Comparison of ENCODE assay signal across 9 mouse cellular contexts in genomic region chr11:65678824-65679402, GRCm38 (mm10).
A peak's percentile ranks its signal among the peaks of the same experiment; 100 is the strongest.
DNase-seq lines count a peak whose midpoint lies in the region; ATAC-seq and TF ChIP-seq lines count a peak whose summit lies in the region.
"Had no signal": no experiment of that assay in that cellular context is flagged by ENCODE, and none has a peak within 500 bp of the region (broad histone marks: within the 10 kb centered on the region; RNA-seq: fewer than 3 reads in every experiment).

No protein-coding gene starts in this region.

- DNase-seq in gastrocnemius, postnatal 10 days: peak; percentile 16
- DNase-seq in gastrocnemius, adult 8-10 months (ENCODE audit: low spot score in 2 of 2): no peak
- DNase-seq in adrenal gland, postnatal 36 days: peak; percentile 14 to 25
- peak; percentile 75 for DNase-seq in forebrain, postnatal 0 days
- peak; percentile 19 for DNase-seq in liver, adult 2 months (ENCODE audit: extremely low read depth, low read depth, low spot score)
- DNase-seq in thymus, postnatal 4 days: no peak

- H3K79me2 ChIP-seq in liver, adult 2 months (ENCODE audit: control insufficient read depth, insufficient read depth, low read length): no peaks in the 10 kb centered on the region

- peak; percentile 82 for TF ChIP-seq CTCF in forebrain, postnatal 0 days (IDR thresholded peaks at IDR 0.05; ENCODE audit: low read depth)
- TF ChIP-seq CTCF in liver, adult 2 months (IDR thresholded peaks at IDR 0.05; ENCODE audit: low read depth, low read length): peak; percentile 34

- no peak overlapping the region for H3K27ac ChIP-seq in forebrain, postnatal 0 days (ENCODE audit: low read depth, low read length)
- H3K27ac ChIP-seq in intestine, embryonic 16.5 days (ENCODE audit: low read length): no peak overlapping the region
- no peak overlapping the region for H3K27ac ChIP-seq in liver, adult 2 months (replicated peaks; ENCODE audit: insufficient read depth, low read depth, low read length)
- no peak overlapping the region for H3K27ac ChIP-seq in neural tube, embryonic 15.5 days (replicated peaks)
- H3K27ac ChIP-seq: lung, embryonic 15.5 days had no signal

- no peaks in the 10 kb centered on the region for H3K9me3 ChIP-seq in forebrain, postnatal 0 days (ENCODE audit: low read length)
- no peaks in the 10 kb centered on the region for H3K9me3 ChIP-seq in intestine, embryonic 16.5 days (ENCODE audit: control insufficient read depth, low read length)
- H3K9me3 ChIP-seq in neural tube, embryonic 15.5 days (replicated peaks): no peaks in the 10 kb centered on the region
- H3K9me3 ChIP-seq: lung, embryonic 15.5 days had no signal

- no peaks in the 10 kb centered on the region for H3K4me1 ChIP-seq in forebrain, postnatal 0 days (ENCODE audit: insufficient read depth)
- H3K4me1 ChIP-seq in intestine, embryonic 16.5 days (ENCODE audit: control insufficient read depth, insufficient read depth, low read length): no peaks in the 10 kb centered on the region
- H3K4me1 ChIP-seq in liver, adult 2 months (ENCODE audit: control insufficient read depth, insufficient read depth, low read length): no peaks in the 10 kb centered on the region
- H3K4me1 ChIP-seq in neural tube, embryonic 15.5 days: peaks cover 3% of the 10 kb centered on the region; the same call in 1 of the 2 replicates
- H3K4me1 ChIP-seq: lung, embryonic 15.5 days had no signal

- TF ChIP-seq POLR2A in liver, adult 2 months (IDR thresholded peaks at IDR 0.05; ENCODE audit: extremely low read depth, insufficient read depth, low read length): no peak

- no peaks in the 10 kb centered on the region for H3K36me3 ChIP-seq in forebrain, postnatal 0 days (ENCODE audit: insufficient read depth)
- H3K36me3 ChIP-seq in intestine, embryonic 16.5 days (ENCODE audit: control insufficient read depth, insufficient read depth, low read length): no peaks in the 10 kb centered on the region
- H3K36me3 ChIP-seq in liver, adult 2 months (ENCODE audit: control insufficient read depth, insufficient read depth, low read length): no peaks in the 10 kb centered on the region
- peaks cover 3% of the 10 kb centered on the region; the same call in 1 of the 2 replicates for H3K36me3 ChIP-seq in neural tube, embryonic 15.5 days
- H3K36me3 ChIP-seq: lung, embryonic 15.5 days had no signal

- WGBS in forebrain, postnatal 0 days: 32% methylated on average over 12 of the region's 12 CpGs
- 27% methylated on average over 12 of the region's 12 CpGs for WGBS in intestine, embryonic 16.5 days
- WGBS in liver, adult 2 months: 34% methylated on average over 12 of the region's 12 CpGs
- 39% methylated on average over 12 of the region's 12 CpGs for WGBS in neural tube, embryonic 15.5 days

- H3K4me3 ChIP-seq in forebrain, postnatal 0 days (ENCODE audit: low read depth, low read length): no peak overlapping the region
- no peak overlapping the region for H3K4me3 ChIP-seq in intestine, embryonic 16.5 days (ENCODE audit: low read length)
- H3K4me3 ChIP-seq in liver, adult 2 months (ENCODE audit: insufficient read depth, low read depth, low read length): no peak overlapping the region
- H3K4me3 ChIP-seq in neural tube, embryonic 15.5 days (replicated peaks): no peak overlapping the region
- H3K4me3 ChIP-seq: lung, embryonic 15.5 days had no signal

- no peaks in the 10 kb centered on the region for H3K27me3 ChIP-seq in forebrain, postnatal 0 days (ENCODE audit: insufficient read depth, low read length)
- no peaks in the 10 kb centered on the region for H3K27me3 ChIP-seq in intestine, embryonic 16.5 days (replicated peaks; ENCODE audit: control insufficient read depth, insufficient read depth, low read length)
- no peaks in the 10 kb centered on the region for H3K27me3 ChIP-seq in liver, adult 2 months (ENCODE audit: control insufficient read depth, insufficient read depth, low read length)
- H3K27me3 ChIP-seq in neural tube, embryonic 15.5 days (replicated peaks): no peaks in the 10 kb centered on the region
- H3K27me3 ChIP-seq: lung, embryonic 15.5 days had no signal

- no peak overlapping the region for H3K4me2 ChIP-seq in forebrain, postnatal 0 days (ENCODE audit: low read depth)
- H3K4me2 ChIP-seq in intestine, embryonic 16.5 days (ENCODE audit: low read depth, low read length): no peak overlapping the region
- peak overlapping the region; percentile 29; the same call in 1 of the 2 replicates for H3K4me2 ChIP-seq in neural tube, embryonic 15.5 days
- H3K4me2 ChIP-seq: lung, embryonic 15.5 days had no signal

- peak; percentile 69 for ATAC-seq in forebrain, postnatal 0 days
- ATAC-seq in intestine, embryonic 16.5 days: peak; percentile 60; the same call in 1 of the 2 replicates
- peak; percentile 65; the same call in 1 of the 2 replicates for ATAC-seq in neural tube, embryonic 15.5 days (ENCODE audit: low FRiP score)

- H3K9ac ChIP-seq in forebrain, postnatal 0 days: no peak overlapping the region
- no peak overlapping the region for H3K9ac ChIP-seq in intestine, embryonic 16.5 days (ENCODE audit: low read depth, low read length)
- H3K9ac ChIP-seq in liver, adult 2 months (ENCODE audit: low read depth, low read length): no peak overlapping the region
- no peak overlapping the region for H3K9ac ChIP-seq in neural tube, embryonic 15.5 days (replicated peaks)
- H3K9ac ChIP-seq: lung, embryonic 15.5 days had no signal

Comparison
In these comparisons a context has a peak if more than half of its experiments do, and no peak if none do; other contexts are left out.
1. DNase-seq: peak in gastrocnemius, postnatal 10 days (single experiment), adrenal gland, postnatal 36 days (2 of 2), forebrain, postnatal 0 days (single experiment) and liver, adult 2 months (single experiment); none in gastrocnemius, adult 8-10 months (0 of 2) and thymus, postnatal 4 days (single experiment).
2. Peak in every context shown above with its lines, with median percentiles within 50 percentile points of each other: ATAC-seq.